Mouse (Mus musculus) retina, adult 2 months (tissue): ENCODE results near the gene Yipf3.

Experiments
- DNase-seq: peaks from one replicate; pipeline ENCODE4 v3.0.0-alpha.2; 2012; ENCODE audit warnings: low read depth, low spot score

Yipf3 gene

DNA sequence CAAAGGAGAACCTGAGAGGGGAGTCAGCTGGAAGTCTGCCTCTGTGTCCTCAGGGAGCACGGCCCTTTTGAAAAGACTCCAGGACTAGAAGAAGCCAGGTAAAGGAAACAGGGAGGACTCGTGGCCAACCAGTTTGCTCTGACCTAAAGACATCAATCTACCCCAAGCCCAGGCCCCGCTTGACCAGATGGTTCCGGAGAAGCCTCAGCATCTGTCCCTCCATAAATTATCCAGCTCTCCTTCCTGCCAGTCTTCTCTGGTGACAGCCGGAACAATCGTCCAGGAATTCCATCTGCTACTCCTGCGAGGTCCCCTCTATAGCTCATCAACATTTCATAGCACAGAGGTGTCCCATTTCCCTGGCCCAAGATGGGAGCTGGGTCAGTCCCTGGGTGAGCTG is 36.8 kb downstream of the Yipf3 start:
- no peak for DNase-seq

- DNase-seq, result no peak
Observed at GRCm38 (mm10) chr17:46285407-46285806, 37.5 kb downstream of the Yipf3 start.

GRCm38 (mm10) chr17:46287678-46288095 is 39.8 kb downstream of the Yipf3 start:
- no peak for DNase-seq

- no peak for DNase-seq
Observed at GRCm38 (mm10) chr17:46296601-46297000, 48.7 kb downstream of the Yipf3 start.

GRCm38 (mm10) chr17:46297028-46297363 is 49.1 kb downstream of the Yipf3 start:
- DNase-seq, result no peak

DNA sequence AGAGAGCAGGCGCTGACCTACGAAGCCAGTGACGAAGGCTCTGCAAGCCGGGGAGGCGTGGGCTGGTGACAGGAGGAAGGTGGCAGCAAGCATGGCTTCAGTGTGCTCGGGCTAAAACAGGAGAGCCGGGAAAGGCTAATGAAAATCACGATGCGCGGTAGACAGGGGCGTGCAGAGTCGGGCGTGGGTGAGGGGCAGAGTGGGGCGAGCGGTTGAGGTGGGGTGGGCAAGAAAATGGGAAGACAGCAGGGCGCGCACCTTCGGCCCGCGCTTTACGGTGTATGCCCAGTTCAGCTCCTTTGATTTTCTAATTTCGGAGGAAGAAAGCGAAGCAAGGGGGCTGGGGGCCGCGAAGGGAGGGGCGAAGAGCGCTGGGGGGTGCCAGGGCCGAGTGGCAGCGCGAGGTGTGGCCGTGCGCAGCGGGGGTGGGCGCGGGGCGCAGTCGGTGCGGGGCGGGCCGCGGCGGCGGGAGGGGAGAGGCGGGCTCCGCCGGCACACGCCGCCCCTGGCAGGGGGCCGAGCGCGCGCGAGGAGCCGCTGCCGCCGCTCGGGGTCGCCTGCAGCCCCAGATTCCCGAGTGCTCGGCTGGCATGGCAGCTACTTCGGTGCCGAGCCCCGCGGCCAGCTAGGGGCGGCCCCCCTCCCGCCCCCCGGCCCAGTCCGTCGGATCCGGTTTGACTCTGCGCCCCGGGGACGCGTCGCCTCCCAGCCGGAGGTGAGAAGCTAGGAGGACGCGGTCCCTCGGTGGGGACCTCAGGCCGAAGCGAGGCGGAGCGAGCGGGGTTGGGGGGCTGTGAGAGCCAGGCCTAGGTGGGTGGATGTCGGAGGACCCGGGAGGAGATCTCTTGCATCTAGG is 49.7 kb downstream of the Yipf3 start, which contains the start of gene Dlk2:
Gene Dlk2 (plus strand): TSS at position 58 of the 856 bp plus-strand sequence.
- no peak for DNase-seq

DNA sequence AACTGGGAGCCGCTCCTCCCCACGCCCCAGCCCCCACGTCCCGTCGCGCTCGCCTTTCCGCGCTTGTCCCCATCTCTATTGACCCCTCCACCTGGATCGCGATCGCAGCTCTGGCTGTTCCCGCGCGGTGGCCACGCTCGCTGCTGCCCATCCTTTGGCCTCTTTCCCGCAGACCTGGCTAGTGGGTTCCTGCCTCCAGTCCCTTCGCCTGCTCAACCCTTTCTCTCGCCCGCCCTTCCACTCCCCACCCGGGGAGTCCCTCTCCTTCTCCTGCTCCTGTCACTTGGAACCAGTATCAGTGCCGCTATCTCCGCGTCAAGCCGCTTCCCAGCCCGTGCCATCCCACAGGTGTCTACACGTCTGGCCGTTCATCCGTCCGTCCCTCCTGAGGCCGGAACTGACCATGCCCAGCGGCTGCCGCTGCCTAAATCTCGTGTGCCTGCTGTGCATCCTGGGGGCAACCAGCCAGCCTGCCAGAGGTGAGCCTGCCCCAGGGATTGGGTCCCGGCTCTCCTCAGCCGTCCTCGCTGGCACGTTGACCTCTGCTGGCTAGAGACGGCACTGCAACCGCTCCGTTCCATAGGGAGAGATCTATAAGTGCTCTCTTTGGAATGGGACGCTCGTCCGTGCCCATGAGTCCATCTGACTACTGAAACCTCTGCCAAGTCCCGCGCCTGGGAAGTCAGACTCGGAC is 50.5 kb downstream of the Yipf3 start:
- DNase-seq, result peak; percentile 51

GRCm38 (mm10) chr17:46301892-46302291 is 54.0 kb downstream of the Yipf3 start:
- no peak for DNase-seq
